Mouse (Mus musculus) stomach, postnatal 0 days (tissue): ENCODE data around the gene Clec3a.

Source experiments
- CTCF ChIP-seq: IDR thresholded peaks from 2 replicates; pipeline ENCODE4 v1.5.1; 2016; ENCODE audit warnings: antibody characterized with exemption, low read depth, mild to moderate bottlenecking, moderate library complexity
- EP300 ChIP-seq: optimal IDR thresholded peaks from 2 replicates; pipeline ENCODE3; 2016; ENCODE audit warnings: antibody characterized with exemption

GRCm38 (mm10) chr8:114455953-114456352 is 38.1 kb downstream of the Clec3a start:
- TF ChIP-seq EP300 (no peak), CTCF (no peak)
